Mouse (Mus musculus): ENCODE results near the gene Snrnp35. TPM values are rescaled to one million over a fixed set of nuclear protein-coding genes. Genes with fewer than 3 reads are reported as not detected.

The Snrnp35 gene
- total RNA-seq, 2 experiments from 2014 or later: 21.0 to 28.1 TPM

DNA sequence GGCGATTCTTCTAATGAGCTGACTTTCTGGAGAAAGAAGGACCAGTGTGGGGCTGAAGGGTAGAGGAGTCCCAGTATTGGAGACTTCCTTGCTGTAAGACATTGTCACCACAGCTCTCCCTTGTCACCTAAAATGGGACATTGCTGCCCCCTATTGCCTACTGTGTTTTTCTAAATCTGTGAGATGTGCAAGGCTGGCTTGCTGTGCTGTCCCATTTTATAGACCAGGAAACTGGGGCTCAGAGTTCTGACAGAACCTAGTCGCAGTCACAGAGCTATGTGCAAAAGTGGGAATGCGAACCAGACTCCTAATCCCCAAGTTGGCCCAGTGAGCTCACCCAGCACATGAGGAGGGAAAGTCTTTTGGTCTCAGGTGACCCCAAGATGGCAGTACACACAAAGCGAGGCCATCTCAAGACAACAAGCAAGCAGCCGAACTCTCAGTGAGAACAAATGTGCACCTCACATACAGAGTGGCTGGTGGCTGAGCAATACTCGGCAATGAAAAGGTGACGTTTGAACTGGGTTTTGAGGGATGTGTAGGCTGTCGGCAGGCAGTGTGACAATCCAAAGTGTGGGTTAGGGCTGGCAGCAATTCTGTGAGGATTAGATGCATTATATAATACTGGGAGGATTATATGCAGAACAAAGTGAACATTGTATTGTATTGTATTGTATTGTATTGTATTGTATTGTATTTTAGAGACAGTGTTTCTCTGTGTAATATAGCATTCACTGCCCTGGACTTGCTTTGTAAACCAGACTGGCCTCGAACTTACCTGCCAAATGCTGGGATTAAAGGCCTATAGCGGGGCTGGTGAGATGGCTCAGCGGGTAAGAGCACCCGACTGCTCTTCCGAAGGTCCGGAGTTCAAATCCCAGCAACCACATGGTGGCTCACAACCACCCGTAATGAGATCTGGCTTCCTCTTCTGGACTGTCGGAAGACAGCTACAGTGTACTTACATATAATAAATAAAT lies 56.2 kb downstream of the Snrnp35 start:
- peak; percentile 80 for DNase-seq (ENCODE audit: low spot score)

DNA sequence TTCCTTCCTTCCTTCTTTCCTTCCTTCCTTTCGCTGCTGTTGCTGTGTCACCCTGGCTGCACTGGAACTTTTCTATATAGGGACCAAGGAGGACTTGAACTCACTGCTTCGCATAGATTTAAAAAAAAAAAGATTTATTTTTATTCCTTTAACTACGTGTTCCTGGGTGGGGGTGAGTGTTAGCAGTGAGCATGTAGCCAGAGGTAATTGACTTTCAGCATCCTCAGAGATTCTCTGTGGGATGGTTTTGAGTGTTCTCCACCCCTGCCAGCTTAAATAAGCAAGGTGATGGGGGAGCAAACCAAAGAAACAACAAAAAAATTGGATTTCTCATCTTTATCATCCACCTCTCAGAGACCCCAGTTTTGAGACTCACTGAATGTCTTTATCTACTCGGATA lies 57.0 kb downstream of the Snrnp35 start:
- DNase-seq (ENCODE audit: low spot score): no peak

DNA sequence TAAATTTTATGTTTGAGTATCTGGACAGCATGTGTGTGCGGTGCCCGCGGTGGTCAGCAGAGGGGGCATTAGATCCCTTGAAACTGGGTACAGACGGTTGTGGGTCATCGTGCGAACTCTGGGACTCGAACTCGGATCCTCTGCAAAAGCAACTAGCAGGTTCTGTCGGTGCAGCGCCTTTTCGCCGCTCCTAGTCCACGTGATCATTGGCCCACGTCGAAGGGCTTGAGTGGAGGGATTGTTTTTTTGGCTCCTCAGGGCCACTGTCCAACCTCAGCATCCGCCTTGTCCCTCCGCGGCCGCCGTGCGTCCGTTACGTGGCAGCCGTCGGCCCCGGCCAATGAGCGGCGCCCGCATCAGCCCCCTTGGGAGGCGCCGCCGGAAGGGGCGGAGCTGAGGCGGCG lies 57.5 kb downstream of the Snrnp35 start, which contains the start of gene Tmed2:
Gene Tmed2, plus strand, starts transcription at position 313 of the 404 bp plus-strand sequence.
- DNase-seq (ENCODE audit: low spot score): peak; percentile 96

Other genes starting within 250 kb of the Snrnp35 start
- gene Pitpnm2, start 233.4 kb upstream of the Snrnp35 start, total RNA-seq (2021): 10 to 100 TPM; 19.6 to 20.9 TPM
- gene Mphosph9, start 155.2 kb upstream of the Snrnp35 start, total RNA-seq (2021): 1 to 10 TPM; 3.1 to 3.3 TPM
- gene 2810006K23Rik, start 155.0 kb upstream of the Snrnp35 start, total RNA-seq (2021): 1 to 10 TPM; 7.3 to 7.7 TPM
- gene Cdk2ap1, start 120.1 kb upstream of the Snrnp35 start, total RNA-seq (2021): 100 to 1,000 TPM; 146 to 161 TPM
- 10 to 100 TPM; 40.4 to 42.4 TPM for gene Sbno1, start 57.1 kb upstream of the Snrnp35 start, total RNA-seq (2021)
- gene Kmt5a, start 43.2 kb upstream of the Snrnp35 start, total RNA-seq (2021): 100 to 1,000 TPM; 167 to 244 TPM
- gene Rilpl2, start 4.8 kb upstream of the Snrnp35 start, total RNA-seq (2021): 1 to 10 TPM; 4.6 to 5.6 TPM
- 100 to 1,000 TPM; 261 to 262 TPM for gene Rilpl1, start 48.3 kb downstream of the Snrnp35 start, total RNA-seq (2021)
- gene Tmed2, start 57.6 kb downstream of the Snrnp35 start, total RNA-seq (2021): 100 to 1,000 TPM; 145 to 151 TPM
- 1 to 10 TPM; 4.1 to 4.2 TPM for gene Ddx55, start 69.7 kb downstream of the Snrnp35 start, total RNA-seq (2021)
- gene Eif2b1, start 96.0 kb downstream of the Snrnp35 start, total RNA-seq (2021): 10 to 100 TPM; 36.0 to 36.2 TPM
- gene Gtf2h3, start 96.0 kb downstream of the Snrnp35 start, total RNA-seq (2021): 10 to 100 TPM; 17.0 to 18.1 TPM
- 10 to 100 TPM; 31.2 to 33.2 TPM for gene Atp6v0a2, start 145.4 kb downstream of the Snrnp35 start, total RNA-seq (2021)
- gene Dnah10, start 242.0 kb downstream of the Snrnp35 start, total RNA-seq (2021): under 1 TPM; 0.05 to 0.18 TPM